Mouse (Mus musculus): Measurements from ENCODE around the gene Tctex1d4.

The Tctex1d4 gene

GRCm38 (mm10) chr4:117126675-117127290 lies at the start of gene Tctex1d4:
Gene Tctex1d4 (plus strand): TSS chr4:117126794.
- CTCF ChIA-PET = interaction anchor here (0.6 to 1.8 kb wide), 4 partner anchors 10 to 472 kb away, joined by 3 to 8 read pairs (median 3); no protein-coding TSS in a partner anchor

DNA sequence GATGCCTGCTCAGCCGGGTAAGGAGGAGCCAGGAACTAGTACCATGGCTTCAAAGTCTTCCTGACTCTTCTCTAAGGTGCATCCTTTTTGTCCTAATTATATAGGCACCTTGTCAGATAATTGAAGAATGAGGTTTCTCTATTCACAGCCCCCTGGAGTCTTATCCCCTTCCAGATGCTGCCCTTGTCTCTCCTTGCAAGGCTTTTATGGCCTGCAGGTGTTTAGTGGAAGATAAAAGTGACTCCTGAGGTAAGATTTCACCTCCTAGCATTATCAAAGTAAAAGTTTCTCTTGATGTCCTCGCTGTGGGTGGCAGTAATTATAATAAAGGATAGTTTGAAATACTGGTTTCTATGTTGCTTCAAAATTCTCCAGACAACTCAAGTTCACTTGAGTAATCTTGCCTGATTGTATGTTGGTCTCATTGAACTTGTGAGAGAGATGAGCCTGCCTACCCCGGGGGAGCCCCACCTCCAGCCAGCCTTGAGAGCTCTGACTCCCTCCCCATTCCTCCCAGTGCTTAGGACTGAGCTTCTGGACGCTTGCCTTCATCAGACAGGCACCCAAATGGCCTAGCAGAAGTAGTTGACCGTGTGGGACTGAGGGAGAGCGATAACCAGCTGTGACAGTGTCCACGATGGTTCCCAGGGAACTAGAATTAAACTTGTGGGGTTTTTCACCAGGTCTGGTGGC lies 38.5 kb upstream of the Tctex1d4 start:
- CTCF ChIA-PET = no interaction called here

DNA sequence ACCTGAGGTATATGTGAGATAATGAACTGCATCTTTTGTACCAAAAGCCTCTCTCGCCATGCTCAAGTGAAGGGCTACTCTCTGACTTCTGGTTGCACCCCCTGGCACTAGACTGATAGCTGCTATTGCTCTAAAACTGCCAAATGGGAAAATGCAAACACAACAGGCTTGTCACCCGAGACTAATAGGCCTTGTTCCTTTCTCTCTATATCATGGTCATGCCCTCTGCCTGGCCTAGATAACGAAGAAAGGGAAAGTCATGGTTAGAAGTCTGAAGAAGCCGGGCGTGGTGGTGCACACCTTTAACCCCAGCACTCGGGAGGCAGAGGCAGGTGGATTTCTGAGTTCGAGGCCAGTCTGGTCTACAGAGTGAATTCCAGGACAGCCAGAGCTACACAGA lies 36.0 kb upstream of the Tctex1d4 start:
- CTCF ChIA-PET = no interaction called here

DNA sequence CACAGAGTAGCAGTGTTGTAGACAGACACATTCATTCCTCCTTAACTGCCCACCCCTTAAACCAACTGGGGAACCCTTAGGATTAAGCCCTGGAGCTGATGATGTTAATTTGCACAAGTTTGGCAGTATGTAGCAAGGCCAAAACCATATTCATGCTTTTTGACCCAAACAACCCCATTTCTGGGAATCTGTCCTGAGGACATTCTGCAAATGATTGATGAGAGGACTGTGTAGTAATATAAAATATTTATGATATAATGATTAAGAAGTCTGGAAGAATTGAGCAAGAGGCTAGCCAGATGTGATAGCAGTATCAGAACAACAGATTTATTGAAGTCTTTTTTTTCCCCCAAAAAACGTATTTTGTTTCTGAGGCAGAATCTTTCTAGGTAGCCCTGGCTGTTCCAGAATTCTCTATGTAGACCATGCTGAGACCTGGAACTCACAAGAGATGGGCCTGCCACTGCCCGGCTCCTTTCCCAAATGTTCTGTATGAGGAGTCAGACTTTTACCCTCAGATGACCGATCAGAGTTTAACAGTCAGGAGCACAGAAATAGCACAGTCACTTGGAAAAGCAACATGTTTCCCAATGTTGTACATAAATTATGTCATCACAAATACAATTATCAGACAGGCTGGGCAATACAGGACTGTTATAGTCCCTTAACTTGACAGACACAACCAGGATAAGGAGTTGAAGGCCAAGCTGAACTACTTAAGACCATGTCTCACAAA lies 31.8 kb upstream of the Tctex1d4 start:
- CTCF ChIA-PET = no interaction called here

- CTCF ChIA-PET = no interaction called here
Observed at GRCm38 (mm10) chr4:117095551-117096452, 30.8 kb upstream of the Tctex1d4 start, which contains the start of gene Ptch2. Gene Ptch2 (plus strand): TSS chr4:117096075.

DNA sequence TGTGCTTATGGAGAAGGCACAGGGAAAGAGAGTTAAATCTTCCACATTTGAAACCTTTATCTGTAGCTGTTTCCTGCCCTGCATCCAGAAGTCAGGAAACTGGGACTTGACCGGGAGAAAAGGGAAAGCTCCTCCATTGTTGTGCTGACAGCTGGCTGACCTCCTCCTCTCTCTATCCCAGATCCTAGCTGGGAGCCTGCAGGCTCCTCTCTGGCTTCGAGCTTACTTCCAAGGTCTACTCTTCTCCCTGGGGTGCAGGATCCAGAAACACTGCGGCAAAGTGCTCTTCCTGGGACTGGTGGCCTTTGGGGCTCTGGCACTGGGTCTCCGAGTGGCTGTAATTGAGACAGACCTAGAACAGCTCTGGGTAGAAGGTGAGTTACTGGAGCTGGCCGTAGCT lies 29.9 kb upstream of the Tctex1d4 start:
- CTCF ChIA-PET = no interaction called here

DNA sequence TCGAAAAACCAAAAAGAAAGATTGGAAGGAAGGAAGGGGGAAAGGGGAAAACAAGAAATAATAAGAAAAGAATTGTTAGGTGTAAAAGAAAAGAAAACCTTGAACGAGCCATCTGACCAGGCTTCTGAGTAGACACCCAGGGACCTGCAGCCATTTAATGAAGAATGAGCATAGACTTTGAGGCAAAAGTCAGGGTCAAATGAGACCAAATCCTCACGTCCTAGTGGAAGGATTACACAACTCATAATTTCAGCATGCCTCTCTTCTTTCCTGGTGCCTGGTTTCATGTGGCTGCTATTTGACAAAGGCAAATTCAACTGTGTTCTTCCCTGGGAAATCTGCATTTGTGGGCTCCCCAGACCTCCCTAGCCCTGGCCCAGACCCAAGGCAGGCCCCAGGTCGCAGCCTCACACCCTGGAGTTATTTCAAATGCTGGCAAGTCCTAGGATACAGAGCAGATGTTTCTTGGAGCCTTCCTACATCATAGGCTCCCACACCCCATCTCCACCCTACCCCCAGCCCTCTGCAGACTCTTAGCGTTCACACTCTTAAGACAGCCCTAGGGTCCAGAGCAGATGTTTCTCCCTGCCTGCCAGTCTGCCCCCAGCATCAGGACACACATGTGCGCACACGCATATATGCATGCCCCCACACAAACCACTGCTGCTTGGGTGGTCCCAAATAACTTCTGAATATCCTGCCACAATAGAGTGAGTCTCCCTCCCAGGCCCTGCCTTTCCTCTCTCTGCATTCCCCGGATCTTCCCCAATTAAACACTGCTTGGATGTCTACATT lies 28.4 kb upstream of the Tctex1d4 start:
- CTCF ChIA-PET = no interaction called here

DNA sequence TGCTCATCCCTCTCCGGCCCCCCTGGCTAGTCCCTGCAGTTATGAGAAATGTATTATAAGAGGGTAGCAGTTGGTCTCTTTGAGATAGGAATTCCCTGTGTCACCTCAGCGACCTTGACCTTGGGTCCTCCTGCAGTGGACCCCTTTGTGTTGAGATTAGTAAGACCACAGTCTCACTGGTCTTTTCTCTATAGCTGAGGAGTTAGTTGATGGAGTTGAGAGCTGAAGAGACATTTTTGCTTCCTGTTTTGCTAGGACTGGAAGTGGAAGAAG lies 27.9 kb upstream of the Tctex1d4 start:
- CTCF ChIA-PET = no interaction called here

- CTCF ChIA-PET = no interaction called here
Observed at GRCm38 (mm10) chr4:117100036-117100435, 26.6 kb upstream of the Tctex1d4 start.

GRCm38 (mm10) chr4:117101218-117101617 lies 25.4 kb upstream of the Tctex1d4 start:
- CTCF ChIA-PET = no interaction called here

DNA sequence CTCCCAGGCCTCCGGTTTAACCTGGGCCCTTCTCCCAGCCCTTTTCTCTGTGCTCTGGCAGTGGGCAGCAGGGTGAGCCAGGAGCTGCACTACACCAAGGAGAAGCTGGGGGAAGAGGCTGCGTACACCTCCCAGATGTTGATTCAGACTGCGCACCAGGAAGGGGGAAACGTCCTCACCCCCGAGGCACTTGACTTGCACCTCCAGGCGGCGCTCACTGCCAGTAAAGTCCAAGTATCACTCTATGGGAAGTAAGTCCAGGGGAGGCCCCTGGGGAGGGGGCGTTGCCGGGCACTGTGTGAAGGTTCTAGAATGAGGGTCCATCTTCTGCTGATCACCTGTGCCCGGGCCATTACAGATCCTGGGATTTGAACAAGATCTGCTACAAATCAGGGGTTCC lies 21.9 kb upstream of the Tctex1d4 start:
- CTCF ChIA-PET = no interaction called here

GRCm38 (mm10) chr4:117105127-117105526 lies 21.5 kb upstream of the Tctex1d4 start:
- CTCF ChIA-PET = no interaction called here

DNA sequence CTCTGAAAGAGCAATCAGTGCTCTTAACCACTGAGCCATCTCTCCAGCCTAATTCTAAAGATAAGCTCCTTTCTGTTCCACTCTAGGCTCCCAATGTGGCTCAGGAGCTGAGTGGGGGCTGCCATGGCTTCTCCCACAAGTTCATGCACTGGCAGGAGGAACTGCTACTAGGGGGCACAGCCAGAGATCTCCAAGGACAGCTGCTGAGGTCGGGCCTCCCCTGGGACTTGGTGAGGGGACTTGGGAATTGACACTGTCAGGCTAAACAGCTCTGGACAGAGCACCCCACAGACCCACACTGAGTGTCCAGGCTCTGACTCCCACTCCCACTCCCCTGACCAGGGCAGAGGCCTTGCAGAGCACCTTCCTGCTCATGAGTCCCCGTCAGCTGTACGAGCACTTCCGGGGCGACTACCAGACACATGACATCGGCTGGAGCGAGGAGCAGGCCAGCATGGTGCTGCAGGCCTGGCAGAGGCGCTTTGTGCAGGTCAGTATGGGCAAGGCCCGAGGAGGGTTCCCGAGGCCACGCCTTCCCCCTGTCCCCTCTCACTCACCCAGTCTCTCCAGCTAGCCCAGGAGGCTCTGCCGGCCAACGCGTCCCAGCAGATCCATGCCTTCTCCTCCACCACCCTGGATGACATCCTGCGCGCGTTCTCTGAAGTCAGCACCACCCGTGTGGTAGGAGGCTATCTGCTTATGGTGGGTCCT lies 18.6 kb upstream of the Tctex1d4 start:
- CTCF ChIA-PET = interaction anchor here (0.8 kb wide), 1 partner anchor 32 kb away, joined by 3 read pairs; no protein-coding TSS in a partner anchor

DNA sequence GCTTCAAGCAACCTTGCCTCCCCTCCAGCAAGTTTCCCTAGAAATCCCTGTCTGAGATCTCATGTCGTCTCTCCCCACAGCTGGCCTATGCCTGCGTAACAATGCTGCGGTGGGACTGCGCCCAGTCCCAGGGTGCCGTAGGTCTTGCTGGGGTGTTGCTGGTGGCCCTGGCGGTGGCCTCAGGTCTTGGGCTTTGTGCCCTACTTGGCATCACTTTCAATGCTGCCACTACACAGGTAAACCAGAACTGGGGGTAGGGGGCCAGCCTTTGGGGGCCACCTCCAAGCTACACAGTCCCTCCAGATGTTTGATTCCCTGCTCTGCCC lies 18.1 kb upstream of the Tctex1d4 start:
- CTCF ChIA-PET = no interaction called here

DNA sequence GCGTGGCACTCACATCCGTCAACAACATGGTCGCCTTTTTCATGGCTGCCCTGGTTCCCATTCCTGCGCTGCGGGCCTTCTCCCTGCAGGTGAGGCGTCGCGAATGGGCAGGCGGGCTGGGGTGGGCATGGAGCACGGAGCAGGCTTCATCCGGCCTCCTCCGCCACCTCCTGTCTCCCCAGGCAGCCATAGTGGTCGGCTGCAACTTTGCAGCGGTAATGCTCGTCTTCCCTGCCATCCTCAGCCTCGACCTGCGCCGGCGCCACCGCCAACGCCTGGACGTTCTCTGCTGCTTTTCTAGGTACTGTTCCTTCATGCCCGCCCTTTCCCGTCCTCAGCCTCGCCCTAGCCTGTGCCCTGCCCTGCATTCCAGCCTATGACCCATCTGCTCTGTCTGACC lies 17.3 kb upstream of the Tctex1d4 start:
- CTCF ChIA-PET = no interaction called here

DNA sequence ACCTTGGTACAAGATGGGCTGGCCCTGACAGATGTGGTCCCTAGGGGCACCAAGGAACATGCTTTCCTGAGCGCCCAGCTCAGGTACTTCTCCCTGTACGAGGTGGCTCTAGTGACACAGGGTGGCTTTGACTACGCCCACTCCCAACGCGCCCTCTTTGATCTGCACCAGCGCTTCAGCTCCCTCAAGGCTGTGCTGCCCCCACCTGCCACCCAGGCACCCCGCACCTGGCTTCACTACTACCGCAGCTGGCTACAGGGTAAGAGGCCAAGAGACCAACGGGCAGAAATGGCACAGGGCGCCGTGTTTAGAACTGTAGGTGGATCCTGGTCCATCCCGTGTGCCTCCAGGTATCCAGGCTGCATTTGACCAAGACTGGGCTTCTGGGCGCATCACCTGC lies 16.3 kb upstream of the Tctex1d4 start:
- CTCF ChIA-PET = interaction anchor here (0.6 to 1.1 kb wide), 2 partner anchors 19 to 36 kb away, joined by 3 read pairs; no protein-coding TSS in a partner anchor

DNA sequence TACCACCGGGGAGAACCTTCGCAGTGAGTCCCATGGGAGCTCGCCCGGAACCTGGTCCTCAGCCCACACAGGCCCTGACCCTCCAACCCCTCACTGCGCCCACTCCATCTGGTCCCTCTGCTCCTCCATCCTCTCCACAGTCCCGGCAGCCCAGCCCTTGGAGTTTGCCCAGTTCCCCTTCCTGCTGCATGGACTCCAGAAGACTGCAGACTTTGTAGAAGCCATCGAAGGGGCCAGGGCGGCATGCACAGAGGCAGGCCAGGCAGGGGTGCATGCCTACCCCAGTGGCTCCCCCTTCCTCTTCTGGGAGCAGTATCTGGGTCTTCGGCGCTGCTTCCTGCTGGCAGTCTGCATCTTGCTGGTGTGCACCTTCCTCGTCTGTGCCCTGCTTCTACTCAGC lies 15.6 kb upstream of the Tctex1d4 start:
- CTCF ChIA-PET = interaction anchor here (1.1 kb wide), 1 partner anchor 35 kb away, joined by 3 read pairs; no protein-coding TSS in a partner anchor

GRCm38 (mm10) chr4:117113237-117113636 lies 13.4 kb upstream of the Tctex1d4 start:
- CTCF ChIA-PET = interaction anchor here (0.5 kb wide), 1 partner anchor 44 kb away, joined by 3 read pairs; no protein-coding TSS in a partner anchor

DNA sequence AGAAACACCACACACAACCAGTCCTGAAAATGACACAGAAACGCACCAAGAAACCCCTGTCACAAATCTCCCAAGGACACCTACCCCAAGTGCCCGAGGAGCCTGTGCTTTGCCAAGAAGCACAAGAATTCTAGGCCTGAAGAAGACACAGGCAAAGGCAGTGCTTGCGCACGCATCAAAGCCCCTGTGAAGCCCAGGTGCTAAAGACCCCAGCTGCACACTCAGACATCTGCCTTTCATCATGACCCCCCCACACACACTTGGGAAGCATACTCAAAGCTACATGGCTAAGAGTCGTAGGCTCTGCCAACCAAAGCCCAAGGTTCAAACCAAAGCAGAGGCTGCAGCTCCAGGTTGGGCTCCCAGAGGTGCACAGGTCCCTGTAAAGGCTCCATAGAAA lies 11.0 kb upstream of the Tctex1d4 start:
- CTCF ChIA-PET = interaction anchor here (0.6 kb wide), 1 partner anchor 380 kb away, joined by 10 read pairs; no protein-coding TSS in a partner anchor

DNA sequence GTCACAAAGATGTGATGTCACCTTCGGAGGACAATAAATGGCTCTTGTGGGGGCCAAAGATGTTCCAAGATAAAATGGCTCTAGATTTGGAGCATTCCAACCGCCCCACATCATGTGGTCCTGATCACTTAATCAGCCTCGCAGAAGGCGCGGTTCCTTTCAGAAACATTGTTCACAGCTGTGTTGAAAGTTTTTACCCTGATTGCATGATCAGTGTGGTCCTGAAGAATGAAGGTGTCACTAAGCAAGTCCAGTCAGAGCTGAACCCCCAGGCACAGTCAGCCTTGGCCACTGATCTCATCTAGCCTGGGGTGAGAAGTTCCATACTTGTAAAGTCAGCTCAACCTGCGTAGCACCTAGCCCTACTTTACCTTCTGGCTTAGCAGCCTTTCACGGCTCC lies 8.7 kb upstream of the Tctex1d4 start:
- CTCF ChIA-PET = no interaction called here

Measured in spleen, embryonic (tissue).